Mouse (Mus musculus) lung, embryonic 14.5 days (tissue): ENCODE results near the gene 1500011B03Rik. TPM values are rescaled to one million over a fixed set of nuclear protein-coding genes. Genes with fewer than 3 reads are reported as not detected.
"Not testable (repeated sequence)": the region's sequence is repeated elsewhere in the genome, so short reads cannot be mapped to it uniquely, and the experiment has no call there.

Experiments
- ATAC-seq: fragments of 200-750 bp; cut with Nextera tagmentation; 2 replicates; pipeline ENCODE4 v1.8.0; 2017; ENCODE audit warnings: mild to moderate bottlenecking, moderate TSS enrichment, moderate library complexity; ENCODE audit not compliant: insufficient read depth
- DNase-seq: peaks from one replicate; pipeline ENCODE4 v3.0.0-alpha.2; 2015
- H3K27ac ChIP-seq: fragments of 300-500 bp; sonication (generic); 2 replicates; pipeline ENCODE4 v1.5.1; 2014; ENCODE audit warnings: low read depth, mild to moderate bottlenecking, moderate library complexity
- H3K27me3 ChIP-seq: fragments of 300-500 bp; sonication (generic); 2 replicates; pipeline ENCODE4 v1.6.1; 2014; ENCODE audit warnings: low read length, control low read depth; ENCODE audit not compliant: insufficient read depth
- H3K36me3 ChIP-seq: fragments of 300-500 bp; sonication (generic); 2 replicates; pipeline ENCODE4 v1.6.1; 2014; ENCODE audit warnings: control low read depth; ENCODE audit not compliant: insufficient read depth
- H3K4me1 ChIP-seq: fragments of 300-500 bp; sonication (generic); 2 replicates; pipeline ENCODE4 v1.6.1; 2014; ENCODE audit warnings: antibody characterized with exemption, control low read depth; ENCODE audit not compliant: insufficient read depth
- H3K4me2 ChIP-seq: fragments of 300-500 bp; sonication (generic); 2 replicates; pipeline ENCODE4 v1.6.1; 2014; ENCODE audit warnings: mild to moderate bottlenecking
- H3K4me3 ChIP-seq: fragments of 300-500 bp; sonication (generic); 2 replicates; pipeline ENCODE4 v1.5.1; 2014; ENCODE audit warnings: low read depth, low read length
- H3K9ac ChIP-seq: fragments of 300-500 bp; sonication (generic); 2 replicates; pipeline ENCODE4 v1.6.1; 2014
- H3K9me3 ChIP-seq: fragments of 300-500 bp; sonication (generic); 2 replicates; pipeline ENCODE4 v1.6.1; 2016; ENCODE audit warnings: low read depth, low read length, control low read depth
- CTCF ChIP-seq: IDR thresholded peaks from 2 replicates; pipeline ENCODE4 v1.5.1; 2016; ENCODE audit warnings: antibody characterized with exemption, low read depth
- WGBS: fragments of 180-500 bp; shearing (Covaris S2); extraction: QIAGEN DNeasy Blood & Tissue Kit; methylation state at CpG from one replicate; pipeline ENCODE4 v1.1.7; 2014; 5-methylcytosine and 5-hydroxymethylcytosine counted together
- polyA plus RNA-seq: library from polyadenylated mRNA; unstranded; fragments of >200 nt; fragmentation: Nextera tagmentation; extraction: Ambion mirVana; gene quantifications from 2 replicates; pipeline ENCODE4 v1.2.1, GENCODE M21; 2014

Gene 1500011B03Rik
- 86.4 and 88.6 TPM in 2 replicates for polyA plus RNA-seq

GRCm38 (mm10) chr5:114822796-114823688 is at the start of gene 1500011B03Rik:
Gene 1500011B03Rik, minus strand, starts transcription at chr5:114823468.
- H3K9ac ChIP-seq: peak within 1 kb of the TSS; percentile 67
- 7% methylated on average over 53 of the region's 53 CpGs for WGBS
- H3K4me1 ChIP-seq: peaks cover 3% of the 10 kb centered on the region; the same call in 1 of the 2 replicates
- peaks cover 4% of the 10 kb centered on the region; the same call in 1 of the 2 replicates for H3K9me3 ChIP-seq
- peak within 1 kb of the TSS; percentile 67 for H3K27ac ChIP-seq
- H3K4me3 ChIP-seq: peak within 1 kb of the TSS; percentile 67
- H3K36me3 ChIP-seq: no peaks in the 10 kb centered on the region
- no peaks in the 10 kb centered on the region for H3K27me3 ChIP-seq
- ATAC-seq: peak; percentile 87
- peak; percentile 92 for DNase-seq
- TF ChIP-seq CTCF: no peak
- peak within 1 kb of the TSS; percentile 63 for H3K4me2 ChIP-seq

- peaks cover 10% of the 10 kb centered on the region; the same call in 1 of the 2 replicates for H3K9me3 ChIP-seq
- H3K4me2 ChIP-seq: no peak overlapping the region
- H3K36me3 ChIP-seq: no peaks in the 10 kb centered on the region
- H3K4me1 ChIP-seq: no peaks in the 10 kb centered on the region
- H3K27ac ChIP-seq: no peak overlapping the region
- DNase-seq (no peak), ATAC-seq (no peak)
- 86% methylated on average over 12 of the region's 12 CpGs for WGBS
- no peak overlapping the region for H3K9ac ChIP-seq
- H3K27me3 ChIP-seq: no peaks in the 10 kb centered on the region
- no peak overlapping the region for H3K4me3 ChIP-seq
- TF ChIP-seq CTCF: no peak
These were observed 42.0 kb upstream of the 1500011B03Rik start for GRCm38 (mm10) chr5:114865279-114865678.

GRCm38 (mm10) chr5:114864813-114865212 is 41.5 kb upstream of the 1500011B03Rik start:
- peaks cover 10% of the 10 kb centered on the region; the same call in 1 of the 2 replicates for H3K9me3 ChIP-seq
- DNase-seq (no peak), ATAC-seq (no peak)
- no peaks in the 10 kb centered on the region for H3K4me1 ChIP-seq
- H3K27ac ChIP-seq: no peak overlapping the region
- TF ChIP-seq CTCF: no peak
- H3K4me2 ChIP-seq: no peak overlapping the region
- H3K9ac ChIP-seq: no peak overlapping the region
- H3K4me3 ChIP-seq: no peak overlapping the region
- peaks cover 3% of the 10 kb centered on the region; the same call in 1 of the 2 replicates for H3K27me3 ChIP-seq
- WGBS: 83% methylated on average over 7 of the region's 7 CpGs
- no peaks in the 10 kb centered on the region for H3K36me3 ChIP-seq

GRCm38 (mm10) chr5:114861730-114862129 is 38.5 kb upstream of the 1500011B03Rik start:
- Histone ChIP-seq H3K4me1 (no peaks in the 10 kb centered on the region), H3K4me2 (no peak overlapping the region), H3K9me3 (no peaks in the 10 kb centered on the region), H3K27me3 (peaks cover 11% of the 10 kb centered on the region), H3K27ac (no peak overlapping the region), H3K9ac (no peak overlapping the region), H3K4me3 (no peak overlapping the region), H3K36me3 (no peaks in the 10 kb centered on the region)
- 60% methylated on average over 6 of the region's 6 CpGs for WGBS
- ATAC-seq (no peak), DNase-seq (no peak)
- no peak for TF ChIP-seq CTCF

- no peak for ATAC-seq
- 4% methylated on average over 18 of the region's 18 CpGs for WGBS
These were observed 36.0 kb upstream of the 1500011B03Rik start for GRCm38 (mm10) chr5:114859253-114859652.

GRCm38 (mm10) chr5:114858582-114858981 is 35.3 kb upstream of the 1500011B03Rik start, which contains the start of gene Gm9936:
Gene Gm9936, minus strand, starts transcription at chr5:114858682.
- TF ChIP-seq CTCF: no peak

More at GRCm38 (mm10) chr5:114859253-114859652, 36.0 kb upstream of the 1500011B03Rik start:
- Histone ChIP-seq H3K27me3 (peaks cover 11% of the 10 kb centered on the region), H3K9ac (no peak overlapping the region), H3K4me1 (no peaks in the 10 kb centered on the region), H3K4me3 (peak overlapping the region; percentile 22), H3K36me3 (no peaks in the 10 kb centered on the region), H3K27ac (no peak overlapping the region), H3K9me3 (no peaks in the 10 kb centered on the region), H3K4me2 (peak overlapping the region; percentile 59)
- peak; percentile 90 for TF ChIP-seq CTCF
- peak; percentile 93 for DNase-seq

GRCm38 (mm10) chr5:114853364-114853763 is 30.1 kb upstream of the 1500011B03Rik start, which contains the start of gene 4930519G04Rik:
Gene 4930519G04Rik, plus strand, starts transcription at chr5:114853664.
- H3K4me2 ChIP-seq, H3K4me1 ChIP-seq, H3K27me3 ChIP-seq, DNase-seq, H3K36me3 ChIP-seq, H3K4me3 ChIP-seq, H3K9ac ChIP-seq, H3K27ac ChIP-seq, ATAC-seq, H3K9me3 ChIP-seq: not testable (repeated sequence)
- 60% methylated on average over 3 of the region's 5 CpGs for WGBS

More at GRCm38 (mm10) chr5:114858582-114858981, 35.3 kb upstream of the 1500011B03Rik start, which contains the start of gene Gm9936:
- WGBS: 65% methylated on average over 12 of the region's 12 CpGs
- Histone ChIP-seq H3K4me1 (no peaks in the 10 kb centered on the region), H3K27ac (no peak within 1 kb of the TSS), H3K9ac (no peak within 1 kb of the TSS), H3K4me3 (peak within 1 kb of the TSS; percentile 22), H3K9me3 (no peaks in the 10 kb centered on the region), H3K36me3 (no peaks in the 10 kb centered on the region), H3K4me2 (peak within 1 kb of the TSS; percentile 59), H3K27me3 (peaks cover 11% of the 10 kb centered on the region)
- ATAC-seq (no peak), DNase-seq (no peak)
